Mouse (Mus musculus) embryonic fibroblast, embryonic 13.5 days (primary cell): ENCODE results near the gene Cdhr2.

Source experiments
- CTCF ChIP-seq: IDR thresholded peaks from 2 replicates; pipeline ENCODE4 v1.5.1; 2011; ENCODE audit warnings: mild to moderate bottlenecking, control low read depth, low read length, moderate library complexity, borderline replicate concordance; ENCODE audit not compliant: insufficient read depth
- POLR2A ChIP-seq: IDR thresholded peaks from 2 replicates; pipeline ENCODE4 v1.6.1; 2011; ENCODE audit warnings: low read depth, mild to moderate bottlenecking, control low read depth, low read length, moderate library complexity

GRCm38 (mm10) chr13:54683301-54683700 is 18.0 kb upstream of the Cdhr2 start:
- TF ChIP-seq CTCF = no peak
- no peak for TF ChIP-seq POLR2A
